Mouse (Mus musculus) embryonic facial prominence, embryonic 12.5 days (tissue): ENCODE results near the gene Il4ra. TPM values are rescaled to one million over a fixed set of nuclear protein-coding genes. Genes with fewer than 3 reads are reported as not detected.
A peak's percentile ranks its signal among the peaks of the same experiment; 100 is the strongest.

Source experiments
- ATAC-seq: fragments of 200-750 bp; cut with Nextera tagmentation; 2 replicates; pipeline ENCODE4 v1.8.0; 2017; ENCODE audit not compliant: insufficient number of reproducible peaks, insufficient read depth, low FRiP score, low TSS enrichment
- H3K27ac ChIP-seq: fragments of 300-500 bp; sonication (generic); 2 replicates; pipeline ENCODE4 v1.5.1; 2016; ENCODE audit warnings: mild to moderate bottlenecking
- H3K27me3 ChIP-seq: fragments of 300-500 bp; sonication (generic); 2 replicates; pipeline ENCODE4 v1.6.1; 2016; ENCODE audit warnings: mild to moderate bottlenecking, moderate library complexity
- H3K36me3 ChIP-seq: fragments of 300-500 bp; sonication (generic); 2 replicates; pipeline ENCODE4 v1.6.1; 2016; ENCODE audit warnings: mild to moderate bottlenecking
- H3K4me1 ChIP-seq: fragments of 300-500 bp; sonication (generic); 2 replicates; pipeline ENCODE4 v1.6.1; 2016
- H3K4me2 ChIP-seq: fragments of 300-500 bp; sonication (generic); replicated peaks from 2 replicates; pipeline ENCODE4 v1.6.1; 2016; ENCODE audit warnings: mild to moderate bottlenecking, moderate library complexity
- H3K4me3 ChIP-seq: fragments of 300-500 bp; sonication (generic); 2 replicates; pipeline ENCODE4 v1.5.1; 2016; ENCODE audit warnings: mild to moderate bottlenecking
- H3K9ac ChIP-seq: fragments of 300-500 bp; sonication (generic); 2 replicates; pipeline ENCODE4 v1.6.1; 2016; ENCODE audit warnings: mild to moderate bottlenecking, moderate library complexity
- H3K9me3 ChIP-seq: fragments of 300-500 bp; sonication (generic); 2 replicates; pipeline ENCODE4 v1.6.1; 2016; ENCODE audit warnings: mild to moderate bottlenecking, moderate library complexity
- WGBS: fragments of 180-500 bp; shearing (Covaris S2); methylation state at CpG from one replicate; pipeline ENCODE4 v1.1.7; 2016; 5-methylcytosine and 5-hydroxymethylcytosine counted together
- polyA plus RNA-seq: library from polyadenylated mRNA; unstranded; fragments of >200 nt; fragmentation: Nextera tagmentation; extraction: Ambion mirVana; gene quantifications from 2 replicates; pipeline ENCODE4 v1.2.1, GENCODE M21; 2016

The Il4ra gene
- polyA plus RNA-seq, 1 experiment from 2014 or later, result 6.3 TPM

GRCm38 (mm10) chr7:125574832-125575231 lies 22.9 kb downstream of the Il4ra start:
- no peak for ATAC-seq
- H3K4me3 ChIP-seq, result no peak overlapping the region
- no peaks in the 10 kb centered on the region for H3K9me3 ChIP-seq
- no peak overlapping the region for H3K9ac ChIP-seq
- peaks cover 3% of the 10 kb centered on the region; the same call in 1 of the 2 replicates for H3K4me1 ChIP-seq
- WGBS, result 77% methylated on average over 3 of the region's 3 CpGs
- H3K36me3 ChIP-seq, result 0 out of 2 replicates have a peak, but pooled peaks cover 3% of the 10 kb centered on the region
- H3K4me2 ChIP-seq, result no peak overlapping the region
- no peaks in the 10 kb centered on the region for H3K27me3 ChIP-seq
- H3K27ac ChIP-seq, result no peak overlapping the region

GRCm38 (mm10) chr7:125575738-125576540 lies 24.0 kb downstream of the Il4ra start:
- no peak for ATAC-seq
- WGBS, result 83% methylated on average over 16 of the region's 16 CpGs
- Histone ChIP-seq H3K36me3 (0 out of 2 replicates have a peak, but pooled peaks cover 3% of the 10 kb centered on the region), H3K4me2 (no peak overlapping the region), H3K9ac (no peak overlapping the region), H3K9me3 (no peaks in the 10 kb centered on the region), H3K4me3 (no peak overlapping the region), H3K4me1 (peaks cover 8% of the 10 kb centered on the region; the same call in 1 of the 2 replicates), H3K27me3 (no peaks in the 10 kb centered on the region), H3K27ac (no peak overlapping the region)

GRCm38 (mm10) chr7:125576982-125577381 lies 25.1 kb downstream of the Il4ra start:
- ATAC-seq, result no peak
- no peak overlapping the region for H3K27ac ChIP-seq
- H3K4me3 ChIP-seq, result no peak overlapping the region
- peaks cover 11% of the 10 kb centered on the region; the same call in 1 of the 2 replicates for H3K4me1 ChIP-seq
- no peak overlapping the region for H3K9ac ChIP-seq
- H3K9me3 ChIP-seq, result no peaks in the 10 kb centered on the region
- H3K4me2 ChIP-seq, result no peak overlapping the region
- H3K36me3 ChIP-seq, result 0 out of 2 replicates have a peak, but pooled peaks cover 3% of the 10 kb centered on the region
- 72% methylated on average over 7 of the region's 7 CpGs for WGBS
- H3K27me3 ChIP-seq, result no peaks in the 10 kb centered on the region

- Histone ChIP-seq H3K4me2 (no peak overlapping the region), H3K9me3 (no peaks in the 10 kb centered on the region), H3K27me3 (no peaks in the 10 kb centered on the region), H3K4me3 (no peak overlapping the region), H3K4me1 (peaks cover 11% of the 10 kb centered on the region; the same call in 1 of the 2 replicates), H3K9ac (no peak overlapping the region), H3K27ac (no peak overlapping the region), H3K36me3 (0 out of 2 replicates have a peak, but pooled peaks cover 3% of the 10 kb centered on the region)
- ATAC-seq, result no peak
- WGBS, result 89% methylated on average over 11 of the region's 11 CpGs
Measured at GRCm38 (mm10) chr7:125577486-125578088, 25.7 kb downstream of the Il4ra start.

GRCm38 (mm10) chr7:125578106-125578505 lies 26.2 kb downstream of the Il4ra start:
- Histone ChIP-seq H3K4me3 (no peak overlapping the region), H3K36me3 (0 out of 2 replicates have a peak, but pooled peaks cover 3% of the 10 kb centered on the region), H3K9ac (no peak overlapping the region), H3K9me3 (no peaks in the 10 kb centered on the region), H3K27me3 (no peaks in the 10 kb centered on the region), H3K4me1 (peaks cover 11% of the 10 kb centered on the region; the same call in 1 of the 2 replicates), H3K27ac (no peak overlapping the region), H3K4me2 (no peak overlapping the region)
- 78% methylated on average over 3 of the region's 3 CpGs for WGBS
- no peak for ATAC-seq

- 80% methylated on average over 9 of the region's 9 CpGs for WGBS
Measured at GRCm38 (mm10) chr7:125579545-125580219, 27.8 kb downstream of the Il4ra start.

GRCm38 (mm10) chr7:125580220-125580549 lies 28.3 kb downstream of the Il4ra start:
- H3K9me3 ChIP-seq, result no peaks in the 10 kb centered on the region
- no peak overlapping the region for H3K27ac ChIP-seq
- 89% methylated on average over 1 of the region's 1 CpGs for WGBS
- H3K4me2 ChIP-seq, result no peak overlapping the region
- H3K27me3 ChIP-seq, result no peaks in the 10 kb centered on the region
- H3K4me3 ChIP-seq, result no peak overlapping the region
- no peak overlapping the region for H3K9ac ChIP-seq
- 0 out of 2 replicates have a peak, but pooled peaks cover 3% of the 10 kb centered on the region for H3K36me3 ChIP-seq
- ATAC-seq, result no peak
- H3K4me1 ChIP-seq, result peaks cover 11% of the 10 kb centered on the region; the same call in 1 of the 2 replicates

More at GRCm38 (mm10) chr7:125579545-125580219, 27.8 kb downstream of the Il4ra start:
- H3K36me3 ChIP-seq, result 0 out of 2 replicates have a peak, but pooled peaks cover 3% of the 10 kb centered on the region
- H3K4me3 ChIP-seq, result no peak overlapping the region
- no peak overlapping the region for H3K4me2 ChIP-seq
- no peak for ATAC-seq
- no peak overlapping the region for H3K27ac ChIP-seq
- no peak overlapping the region for H3K9ac ChIP-seq
- no peaks in the 10 kb centered on the region for H3K27me3 ChIP-seq
- no peaks in the 10 kb centered on the region for H3K9me3 ChIP-seq
- H3K4me1 ChIP-seq, result peaks cover 11% of the 10 kb centered on the region; the same call in 1 of the 2 replicates

- no peak for ATAC-seq
- 0 out of 2 replicates have a peak, but pooled peaks cover 3% of the 10 kb centered on the region for H3K36me3 ChIP-seq
- peak overlapping the region; percentile 49 for H3K9ac ChIP-seq
- peaks cover 11% of the 10 kb centered on the region; the same call in 1 of the 2 replicates for H3K4me1 ChIP-seq
- no peaks in the 10 kb centered on the region for H3K27me3 ChIP-seq
- H3K9me3 ChIP-seq, result no peaks in the 10 kb centered on the region
- 6% methylated on average over 16 of the region's 16 CpGs for WGBS
- H3K4me3 ChIP-seq, result peak overlapping the region; percentile 33
- H3K27ac ChIP-seq, result no peak overlapping the region
- peak overlapping the region; percentile 80 for H3K4me2 ChIP-seq
Measured at GRCm38 (mm10) chr7:125580625-125581316, 28.9 kb downstream of the Il4ra start.

GRCm38 (mm10) chr7:125581317-125581672 lies 29.4 kb downstream of the Il4ra start:
- H3K4me1 ChIP-seq, result peaks cover 9% of the 10 kb centered on the region; the same call in 1 of the 2 replicates
- peak overlapping the region; percentile 33 for H3K4me3 ChIP-seq
- peak overlapping the region; percentile 49 for H3K9ac ChIP-seq
- ATAC-seq, result peak; percentile 76; the same call in 1 of the 2 replicates
- H3K27me3 ChIP-seq, result no peaks in the 10 kb centered on the region
- H3K9me3 ChIP-seq, result no peaks in the 10 kb centered on the region
- peak overlapping the region; percentile 80 for H3K4me2 ChIP-seq
- 3% methylated on average over 21 of the region's 21 CpGs for WGBS
- no peaks in the 10 kb centered on the region for H3K36me3 ChIP-seq
- H3K27ac ChIP-seq, result no peak overlapping the region

GRCm38 (mm10) chr7:125583325-125584004 lies 31.5 kb downstream of the Il4ra start:
- H3K4me3 ChIP-seq, result no peak overlapping the region
- H3K9ac ChIP-seq, result no peak overlapping the region
- H3K36me3 ChIP-seq, result no peaks in the 10 kb centered on the region
- no peak for ATAC-seq
- 76% methylated on average over 6 of the region's 6 CpGs for WGBS
- H3K27me3 ChIP-seq, result no peaks in the 10 kb centered on the region
- H3K4me1 ChIP-seq, result peaks cover 9% of the 10 kb centered on the region; the same call in 1 of the 2 replicates
- 0 out of 2 replicates have a peak, but pooled peaks cover 3% of the 10 kb centered on the region for H3K9me3 ChIP-seq
- no peak overlapping the region for H3K4me2 ChIP-seq
- H3K27ac ChIP-seq, result no peak overlapping the region
